Mouse (Mus musculus): ENCODE measurements around the gene Slc2a5.

Gene Slc2a5

DNA sequence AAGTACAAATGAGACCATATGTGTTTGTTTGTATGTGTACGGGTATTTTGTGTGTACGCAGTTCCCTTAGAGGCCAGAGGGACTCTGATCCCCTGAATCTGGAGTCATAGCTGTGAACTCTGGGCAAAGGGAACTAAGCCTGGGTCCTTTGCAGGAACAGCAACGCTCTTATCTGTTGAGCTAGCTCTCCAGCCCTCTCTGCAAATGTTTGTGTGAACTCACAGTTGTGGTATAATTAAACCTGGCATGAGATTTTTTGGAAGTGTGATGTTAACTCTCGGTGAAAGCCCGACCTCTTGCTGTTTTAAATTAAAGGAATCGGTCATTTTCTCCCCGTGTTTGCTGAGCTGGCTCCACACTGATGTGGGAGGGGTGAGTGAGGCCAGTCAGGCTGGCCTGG lies 13.4 kb upstream of the Slc2a5 start:
- no peak for DNase-seq

DNA sequence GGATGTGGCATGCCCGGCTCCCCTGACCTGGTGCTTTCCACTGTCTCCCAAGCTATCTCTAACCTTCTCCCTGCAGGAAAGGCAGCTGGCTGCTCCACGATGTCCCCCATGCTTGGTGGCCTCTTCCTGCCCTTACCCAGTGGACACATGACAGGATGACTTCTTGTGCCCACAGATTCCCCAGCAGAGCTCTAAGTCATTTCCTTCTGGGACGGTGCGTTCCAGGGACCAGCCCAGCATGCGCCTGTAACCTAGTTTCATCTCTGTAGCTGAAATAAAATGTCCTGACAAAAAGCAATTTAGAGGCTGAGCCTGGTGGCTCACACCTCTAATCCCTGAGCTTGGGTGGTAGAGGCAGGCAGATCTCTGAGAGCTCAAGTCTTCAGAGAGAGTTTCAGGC lies 12.4 kb upstream of the Slc2a5 start:
- no peak for DNase-seq

- DNase-seq, result no peak
Measured at GRCm38 (mm10) chr4:150109636-150110035, 9.4 kb upstream of the Slc2a5 start.

GRCm38 (mm10) chr4:150110373-150110772 lies 8.7 kb upstream of the Slc2a5 start:
- DNase-seq, result no peak

- DNase-seq, result peak; percentile 74
Measured at GRCm38 (mm10) chr4:150112867-150113266, 6.2 kb upstream of the Slc2a5 start.

GRCm38 (mm10) chr4:150114505-150115061 lies 4.5 kb upstream of the Slc2a5 start:
- peak; percentile 84 for DNase-seq

- no peak for DNase-seq
Measured at GRCm38 (mm10) chr4:150117311-150117710, 1.8 kb upstream of the Slc2a5 start.

- DNase-seq, result no peak
Measured at GRCm38 (mm10) chr4:150118163-150118562, 920 bp upstream of the Slc2a5 start.

DNA sequence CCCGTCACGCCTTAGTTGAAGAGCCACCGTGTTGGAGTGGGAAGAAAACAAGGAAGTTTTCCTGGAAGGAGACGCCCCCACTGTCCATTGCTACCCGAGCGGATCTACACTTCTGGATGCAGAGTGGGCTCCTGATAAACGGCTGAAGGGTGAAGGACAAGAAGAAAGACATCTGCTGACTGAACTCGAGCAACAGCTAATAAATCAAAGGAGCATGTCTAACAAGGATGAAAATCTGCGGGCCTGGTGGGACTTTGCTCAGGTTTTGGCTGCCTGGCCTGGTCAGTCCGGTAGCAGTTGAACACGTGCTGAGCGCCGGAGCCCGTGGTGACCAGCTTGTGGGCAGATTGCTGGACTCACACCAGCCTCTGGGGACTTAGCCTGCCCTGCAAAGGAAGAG lies 557 bp downstream of the Slc2a5 start:
- peak; percentile 91 for DNase-seq

DNA sequence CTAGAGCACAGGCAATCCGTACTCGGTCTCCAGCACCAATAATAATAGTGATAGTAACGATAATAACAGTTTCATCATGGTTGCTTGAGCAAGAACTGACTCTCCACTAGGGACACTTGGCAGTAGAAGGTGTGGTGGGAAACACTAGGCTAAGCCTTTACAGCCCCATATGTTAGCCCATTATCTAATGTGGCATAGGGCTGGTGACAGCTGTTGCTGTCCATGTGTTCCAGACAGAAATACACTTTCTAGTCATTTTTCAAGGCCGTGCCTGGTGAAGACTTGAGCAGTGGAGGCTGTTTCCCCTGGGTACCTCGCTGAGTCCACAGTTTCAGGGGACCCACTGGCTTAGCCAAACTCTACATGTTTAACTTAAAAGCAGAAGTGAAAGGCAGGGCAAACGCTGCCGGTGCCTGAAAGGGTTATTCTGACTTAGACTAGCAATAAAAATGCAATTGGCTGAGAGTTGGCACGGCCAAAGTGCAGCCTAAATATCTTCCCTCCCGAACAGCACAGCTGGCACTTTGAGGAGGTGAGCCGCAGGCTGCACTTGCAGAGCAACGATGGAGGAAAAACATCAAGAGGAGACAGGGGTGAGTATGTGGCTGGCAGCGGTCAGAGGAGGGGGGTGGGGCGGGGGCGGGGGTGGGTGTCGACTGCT lies 1.2 kb downstream of the Slc2a5 start:
- DNase-seq, result peak; percentile 77

DNA sequence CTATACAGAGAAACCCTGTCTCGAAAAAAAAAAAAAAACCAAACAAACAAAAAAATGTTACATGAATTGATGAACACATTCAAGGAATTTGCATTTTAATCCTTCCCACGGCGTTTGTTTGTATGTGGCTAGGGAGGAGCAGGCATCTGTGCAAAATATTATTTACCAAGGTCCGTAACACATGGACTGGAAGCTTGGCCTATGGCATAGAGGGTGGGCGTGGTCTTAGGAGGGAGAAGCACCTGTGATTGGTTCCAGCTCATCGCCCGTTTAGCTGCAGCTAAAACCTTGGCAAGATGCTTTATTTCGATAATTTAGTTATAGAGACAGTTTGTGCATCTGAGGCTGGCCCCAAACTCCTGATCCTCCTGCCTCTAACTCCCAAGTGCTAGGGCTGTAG lies 2.3 kb downstream of the Slc2a5 start:
- no peak for DNase-seq

GRCm38 (mm10) chr4:150122476-150122875 lies 3.4 kb downstream of the Slc2a5 start:
- DNase-seq, result no peak

- DNase-seq, result no peak
Measured at GRCm38 (mm10) chr4:150126373-150126772, 7.3 kb downstream of the Slc2a5 start.

GRCm38 (mm10) chr4:150127894-150128293 lies 8.8 kb downstream of the Slc2a5 start:
- DNase-seq, result no peak

GRCm38 (mm10) chr4:150128571-150128970 lies 9.5 kb downstream of the Slc2a5 start:
- peak; percentile 68 for DNase-seq

GRCm38 (mm10) chr4:150130661-150131060 lies 11.6 kb downstream of the Slc2a5 start:
- no peak for DNase-seq

DNA sequence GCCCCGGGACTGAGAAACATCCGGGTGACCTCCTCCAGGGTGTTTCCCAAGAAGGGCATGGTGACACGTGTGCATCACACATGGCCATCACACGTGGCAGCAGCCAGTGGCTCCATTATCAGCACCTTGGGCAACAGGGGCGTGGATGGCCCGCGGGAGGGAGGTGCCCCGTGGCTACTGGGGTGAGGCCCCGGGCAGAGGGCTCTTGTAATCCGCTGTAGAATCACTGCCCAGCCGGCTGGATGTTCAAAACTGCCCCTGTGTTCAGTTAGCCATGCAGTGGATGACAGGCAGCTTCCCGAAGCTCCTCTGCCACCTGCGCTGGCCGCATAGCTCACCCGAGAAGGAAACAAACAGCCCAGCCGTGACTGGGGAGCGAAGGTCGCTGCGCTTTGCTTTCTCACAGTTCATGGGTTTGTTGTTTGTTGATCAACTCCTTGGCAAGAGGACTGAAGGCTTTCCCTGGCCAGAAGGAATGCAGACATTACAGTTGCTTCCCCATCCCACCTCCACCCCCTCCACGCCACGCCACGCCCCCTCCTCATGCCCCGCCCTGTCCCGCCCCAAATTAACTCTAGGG lies 13.7 kb downstream of the Slc2a5 start:
- DNase-seq, result peak; percentile 95

GRCm38 (mm10) chr4:150135254-150135653 lies 16.2 kb downstream of the Slc2a5 start:
- no peak for DNase-seq

DNA sequence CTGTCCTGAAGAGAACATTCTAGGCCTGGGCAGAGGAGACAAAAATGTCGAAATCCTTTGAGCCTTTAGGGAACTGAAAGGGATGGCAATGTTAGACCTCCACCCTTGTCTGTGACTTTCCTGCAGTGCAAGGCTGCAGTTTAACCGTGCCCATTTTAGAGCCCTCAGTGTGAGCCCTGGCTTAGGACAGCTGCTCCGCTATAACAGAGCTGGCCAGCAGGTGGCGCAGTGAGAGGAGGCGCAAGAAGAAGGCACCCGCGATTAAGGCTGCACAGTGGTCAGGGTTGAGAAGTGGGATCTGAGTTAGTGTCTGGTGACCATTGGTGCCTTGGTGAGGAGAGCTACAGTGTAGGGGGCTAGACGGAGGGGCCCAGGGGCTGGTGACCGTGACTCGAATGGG lies 17.6 kb downstream of the Slc2a5 start:
- DNase-seq, result no peak

GRCm38 (mm10) chr4:150137368-150138083 lies 18.4 kb downstream of the Slc2a5 start:
- DNase-seq, result no peak

GRCm38 (mm10) chr4:150138084-150138543 lies 19.0 kb downstream of the Slc2a5 start:
- peak; percentile 63 for DNase-seq

DNA sequence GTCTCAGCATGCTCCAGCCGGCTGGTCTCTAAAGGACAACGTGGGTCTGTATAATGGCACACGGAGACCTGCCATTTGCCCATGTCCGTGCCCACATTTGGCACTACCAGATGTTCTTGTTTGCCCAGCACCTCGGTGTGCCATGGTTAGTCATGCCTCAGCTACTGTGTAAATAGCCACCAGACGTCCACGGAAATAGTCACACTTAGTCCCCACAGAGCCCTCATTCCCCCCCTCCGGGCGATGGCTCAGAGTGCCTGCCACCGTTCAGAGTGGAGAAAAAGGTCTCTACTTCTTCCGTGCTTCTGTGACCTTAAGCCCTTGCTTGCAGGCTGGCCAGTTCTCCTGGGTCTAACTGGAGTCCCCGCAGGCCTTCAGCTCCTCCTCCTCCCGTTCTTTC lies 20.0 kb downstream of the Slc2a5 start:
- DNase-seq, result no peak

DNA sequence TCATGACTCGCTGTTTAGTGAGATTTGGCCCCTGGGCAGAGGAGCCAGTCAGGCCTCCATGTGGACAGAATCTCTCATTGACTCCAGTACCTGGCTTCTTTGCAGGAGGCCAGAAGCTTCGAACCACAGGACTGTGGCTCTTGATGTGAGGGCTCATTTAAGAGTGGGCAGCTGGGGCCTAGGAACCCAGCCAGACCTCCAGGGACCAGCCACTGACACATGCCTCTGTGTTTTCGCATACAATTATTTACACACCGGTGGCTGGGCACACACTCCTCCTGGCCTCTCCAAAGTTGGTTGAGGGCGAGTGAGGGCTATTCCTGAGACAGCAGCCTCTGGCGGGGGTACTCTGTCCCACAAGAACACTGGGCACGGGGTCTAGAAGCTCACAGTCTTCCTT lies 21.3 kb downstream of the Slc2a5 start:
- no peak for DNase-seq

- no peak for DNase-seq
Measured at GRCm38 (mm10) chr4:150144242-150144641, 25.2 kb downstream of the Slc2a5 start.

All from kidney, adult 11 months (tissue).